ENCODE assay signal across 8 mouse cellular contexts in genomic region chr11:82177711-82178110, GRCm38 (mm10).
DNase-seq lines count a peak whose midpoint lies in the region; ATAC-seq and TF ChIP-seq lines count a peak whose summit lies in the region.

No protein-coding gene starts in this region.

- H3K4me1 ChIP-seq in forebrain, embryonic 10.5 days, result no peaks in the 10 kb centered on the region
- H3K4me1 ChIP-seq in forebrain, embryonic 15.5 days, result peaks cover 8% of the 10 kb centered on the region; the same call in 1 of the 2 replicates
- peaks cover 2% of the 10 kb centered on the region; the same call in 1 of the 2 replicates for H3K4me1 ChIP-seq in embryonic fibroblast, embryonic 13.5 days (ENCODE audit: control insufficient read depth, insufficient read depth, low read length)
- H3K4me1 ChIP-seq in small intestine, adult 2 months (ENCODE audit: control insufficient read depth, insufficient read depth, insufficient read length, low read length), result peaks cover 3% of the 10 kb centered on the region; the same call in 1 of the 2 replicates

- H3K4me2 ChIP-seq in forebrain, embryonic 15.5 days (replicated peaks), result no peak overlapping the region

- no peaks in the 10 kb centered on the region for H3K9me3 ChIP-seq in forebrain, embryonic 10.5 days
- H3K9me3 ChIP-seq in forebrain, embryonic 15.5 days, result no peaks in the 10 kb centered on the region

- ATAC-seq in forebrain, embryonic 15.5 days (replicated peaks), result no peak

- H3K36me3 ChIP-seq in forebrain, embryonic 10.5 days (replicated peaks), result no peaks in the 10 kb centered on the region
- H3K36me3 ChIP-seq in forebrain, embryonic 15.5 days, result no peaks in the 10 kb centered on the region
- H3K36me3 ChIP-seq in small intestine, adult 2 months (ENCODE audit: control insufficient read depth, insufficient read depth, low read length), result no peaks in the 10 kb centered on the region

- 33% methylated on average over 5 of the region's 5 CpGs for WGBS in forebrain, embryonic 10.5 days
- 29% methylated on average over 5 of the region's 5 CpGs for WGBS in forebrain, embryonic 15.5 days
- WGBS in small intestine, adult 2 months, result 27% methylated on average over 5 of the region's 5 CpGs

- peaks cover 3% of the 10 kb centered on the region; the same call in 1 of the 2 replicates for H3K27me3 ChIP-seq in forebrain, embryonic 10.5 days (ENCODE audit: poor library complexity, severe bottlenecking)
- H3K27me3 ChIP-seq in forebrain, embryonic 15.5 days, result no peaks in the 10 kb centered on the region
- H3K27me3 ChIP-seq in small intestine, adult 2 months (ENCODE audit: control insufficient read depth, insufficient read depth, low read length), result no peaks in the 10 kb centered on the region

- no peak overlapping the region for H3K9ac ChIP-seq in forebrain, embryonic 15.5 days (replicated peaks)

- H3K27ac ChIP-seq in forebrain, embryonic 10.5 days, result no peak overlapping the region
- H3K27ac ChIP-seq in forebrain, embryonic 15.5 days (replicated peaks), result no peak overlapping the region
- no peak overlapping the region for H3K27ac ChIP-seq in embryonic fibroblast, embryonic 13.5 days (ENCODE audit: insufficient read depth, low read length)
- no peak overlapping the region for H3K27ac ChIP-seq in small intestine, adult 2 months (ENCODE audit: insufficient read depth, low read depth, low read length)

- no peak overlapping the region for H3K4me3 ChIP-seq in forebrain, embryonic 10.5 days
- no peak overlapping the region for H3K4me3 ChIP-seq in forebrain, embryonic 15.5 days
- H3K4me3 ChIP-seq in embryonic fibroblast, embryonic 13.5 days (ENCODE audit: insufficient read depth, low read length), result no peak overlapping the region
- H3K4me3 ChIP-seq in small intestine, adult 2 months (ENCODE audit: low read depth, low read length), result no peak overlapping the region

- TF ChIP-seq CTCF in embryonic fibroblast, embryonic 13.5 days (IDR thresholded peaks at IDR 0.05; ENCODE audit: borderline replicate concordance, insufficient read depth, low read length), result peak; percentile 28; the same call in 1 of the 2 replicates
- peak; percentile 75; the same call in 1 of the 2 replicates for TF ChIP-seq CTCF in small intestine, adult 2 months (IDR thresholded peaks at IDR 0.05; ENCODE audit: extremely low read depth, insufficient read length, insufficient replicate concordance, low read depth, low read length)

- DNase-seq in forebrain, embryonic 10.5 days (ENCODE audit: extremely low spot score, low spot score), result peak; percentile 39
- peak; percentile 30 for DNase-seq in urinary bladder, postnatal 25 days (ENCODE audit: low spot score)
- no peak for DNase-seq in urinary bladder, adult 18-20 months (ENCODE audit: low spot score in 2 of 2)
- peak; percentile 31 to 52 for DNase-seq in kidney, postnatal 36 days
- DNase-seq in lung, postnatal 36 days, result peak; percentile 71

- no peak for TF ChIP-seq POLR2A in embryonic fibroblast, embryonic 13.5 days (IDR thresholded peaks at IDR 0.05; ENCODE audit: low read depth, low read length)
- no peak for TF ChIP-seq POLR2A in small intestine, adult 2 months (IDR thresholded peaks at IDR 0.05; ENCODE audit: low read depth, low read length)

Comparison
In these comparisons a context has a peak if more than half of its experiments do, and no peak if none do; other contexts are left out.
1. DNase-seq: peak in forebrain, embryonic 10.5 days (single experiment), urinary bladder, postnatal 25 days (single experiment), kidney, postnatal 36 days (2 of 2) and lung, postnatal 36 days (single experiment); none in urinary bladder, adult 18-20 months (0 of 2).